In genomic region chr19:32522247-32522646, GRCm38 (mm10) we compare ENCODE assay signal across 28 mouse cellular contexts. TPM values are rescaled to one million over a fixed set of nuclear protein-coding genes. Genes with fewer than 3 reads are reported as not detected.
A peak's percentile ranks its signal among the peaks of the same experiment; 100 is the strongest.
DNase-seq lines count a peak whose midpoint lies in the region; ATAC-seq and TF ChIP-seq lines count a peak whose summit lies in the region.
"Had no signal": no experiment of that assay in that cellular context is flagged by ENCODE, and none has a peak within 500 bp of the region (broad histone marks: within the 10 kb centered on the region; RNA-seq: fewer than 3 reads in every experiment).

No protein-coding gene starts in this region.

- no peak for TF ChIP-seq RAD21 in MEL (IDR thresholded peaks at IDR 0.05; ENCODE audit: low read depth, low read length)

- H3K9me3 ChIP-seq in heart, embryonic 10.5 days = no peaks in the 10 kb centered on the region
- H3K9me3 ChIP-seq in liver, embryonic 11.5 days (ENCODE audit: control insufficient read depth, low read length) = 0 out of 2 replicates have a peak, but pooled peaks cover 2% of the 10 kb centered on the region
- no peaks in the 10 kb centered on the region for H3K9me3 ChIP-seq in MEL (replicated peaks; ENCODE audit: insufficient read depth, low read length)
- no peaks in the 10 kb centered on the region for H3K9me3 ChIP-seq in limb, embryonic 15.5 days
- H3K9me3 ChIP-seq in embryonic facial prominence, embryonic 10.5 days = peaks cover 5% of the 10 kb centered on the region; the same call in 1 of the 2 replicates
- H3K9me3 ChIP-seq: forebrain, embryonic 10.5 days; forebrain, embryonic 13.5 days; heart, embryonic 15.5 days had no signal

- WGBS in heart, embryonic 10.5 days = 94% methylated on average over 5 of the region's 5 CpGs
- WGBS in liver, adult 2 months = 90% methylated on average over 5 of the region's 5 CpGs
- WGBS in liver, embryonic 11.5 days = 95% methylated on average over 5 of the region's 5 CpGs
- 44% methylated on average over 5 of the region's 5 CpGs for WGBS in limb, embryonic 15.5 days
- 94% methylated on average over 5 of the region's 5 CpGs for WGBS in embryonic facial prominence, embryonic 10.5 days

- no peaks in the 10 kb centered on the region for H3K27me3 ChIP-seq in heart, embryonic 10.5 days (ENCODE audit: insufficient read depth, poor library complexity, severe bottlenecking)
- H3K27me3 ChIP-seq in liver, adult 2 months (ENCODE audit: control insufficient read depth, insufficient read depth, low read length) = no peaks in the 10 kb centered on the region
- H3K27me3 ChIP-seq in liver, embryonic 11.5 days (replicated peaks; ENCODE audit: control insufficient read depth, insufficient read depth, low read length) = no peaks in the 10 kb centered on the region
- H3K27me3 ChIP-seq in MEL (ENCODE audit: control insufficient read depth in 1 of 2, insufficient read depth in 2 of 2, low read length in 2 of 2) = no peaks in the 10 kb centered on the region
- no peaks in the 10 kb centered on the region for H3K27me3 ChIP-seq in limb, embryonic 15.5 days
- H3K27me3 ChIP-seq in embryonic facial prominence, embryonic 10.5 days (replicated peaks; ENCODE audit: low read depth, poor library complexity, severe bottlenecking) = no peaks in the 10 kb centered on the region
- H3K27me3 ChIP-seq: forebrain, embryonic 13.5 days; heart, embryonic 12.5 days; heart, embryonic 15.5 days; hindbrain, embryonic 13.5 days; Patski had no signal

- H3K4me1 ChIP-seq in heart, embryonic 10.5 days = peaks cover 9% of the 10 kb centered on the region
- peaks cover 24% of the 10 kb centered on the region for H3K4me1 ChIP-seq in liver, adult 2 months (ENCODE audit: control insufficient read depth, insufficient read depth, low read length)
- peaks cover 18% of the 10 kb centered on the region for H3K4me1 ChIP-seq in liver, embryonic 11.5 days (replicated peaks; ENCODE audit: control insufficient read depth, insufficient read depth, low read length)
- peaks cover 11 to 24% of the 10 kb centered on the region in 2 experiments for H3K4me1 ChIP-seq in MEL (ENCODE audit: control insufficient read depth in 1 of 2, insufficient read depth in 2 of 2, low read length in 2 of 2)
- peaks cover 21% of the 10 kb centered on the region for H3K4me1 ChIP-seq in limb, embryonic 15.5 days
- H3K4me1 ChIP-seq in embryonic facial prominence, embryonic 10.5 days = peaks cover 14% of the 10 kb centered on the region
- H3K4me1 ChIP-seq: forebrain, embryonic 10.5 days; forebrain, embryonic 13.5 days; hindbrain, embryonic 13.5 days had no signal

- peak; percentile 10 for DNase-seq in heart, adult 11 months
- no peak for DNase-seq in heart, embryonic 10.5 days (ENCODE audit: low spot score)
- DNase-seq in liver, adult 2 months (ENCODE audit: extremely low read depth, low read depth, low spot score) = no peak
- DNase-seq in liver, embryonic 11.5 days (ENCODE audit: low spot score) = no peak
- no peak for DNase-seq in MEL (ENCODE audit: low read depth, low spot score)
- DNase-seq in embryonic facial prominence, embryonic 10.5 days (ENCODE audit: low spot score) = no peak
- no peak for DNase-seq in urinary bladder, postnatal 10 days (ENCODE audit: low spot score)
- DNase-seq: adrenal gland, adult 2 months; adrenal gland, postnatal 14 days; cerebellum, adult 11 months; cerebellum, adult 8-10 months; cerebellum, postnatal 10 days; cerebellum, postnatal 36 days; embryo, embryonic 11 days; gastrocnemius, postnatal 10 days; gastrocnemius, postnatal 36 days; heart, postnatal 10 days; heart, postnatal 36 days had no signal

- 0 out of 2 replicates have a peak, but pooled peaks cover 3% of the 10 kb centered on the region for H3K79me2 ChIP-seq in liver, adult 2 months (ENCODE audit: control insufficient read depth, insufficient read depth, low read length)
- H3K79me2 ChIP-seq in MEL (ENCODE audit: control insufficient read depth, insufficient read depth, low read length, poor library complexity) = no peaks in the 10 kb centered on the region

- no peak overlapping the region for H3K27ac ChIP-seq in heart, embryonic 10.5 days
- H3K27ac ChIP-seq in liver, adult 2 months (replicated peaks; ENCODE audit: insufficient read depth, low read depth, low read length) = peak overlapping the region; percentile 49; the same call in 1 of the 2 replicates
- H3K27ac ChIP-seq in liver, embryonic 11.5 days (ENCODE audit: low read depth, low read length) = no peak overlapping the region
- H3K27ac ChIP-seq in MEL (ENCODE audit: control insufficient read depth, low read depth, low read length) = peak overlapping the region; percentile 58; the same call in 1 of the 2 replicates
- no peak overlapping the region for H3K27ac ChIP-seq in limb, embryonic 15.5 days
- no peak overlapping the region for H3K27ac ChIP-seq in embryonic facial prominence, embryonic 10.5 days (replicated peaks)
- H3K27ac ChIP-seq: forebrain, embryonic 10.5 days; forebrain, embryonic 13.5 days; heart, embryonic 15.5 days; hindbrain, embryonic 10.5 days; hindbrain, embryonic 13.5 days had no signal

- no peak for TF ChIP-seq EP300 in MEL (IDR thresholded peaks at IDR 0.05; ENCODE audit: low read depth in 1 of 2, low read length in 2 of 2)

- no peak overlapping the region for H3K9ac ChIP-seq in liver, adult 2 months (ENCODE audit: low read depth, low read length)
- H3K9ac ChIP-seq in liver, embryonic 11.5 days (ENCODE audit: low read depth, low read length) = no peak overlapping the region
- no peak overlapping the region for H3K9ac ChIP-seq in MEL (ENCODE audit: control insufficient read depth, low read depth, low read length, poor library complexity, severe bottlenecking)
- no peak overlapping the region for H3K9ac ChIP-seq in limb, embryonic 15.5 days
- H3K9ac ChIP-seq: forebrain, embryonic 13.5 days; heart, embryonic 12.5 days; heart, embryonic 15.5 days; hindbrain, embryonic 13.5 days had no signal

- no peak overlapping the region for H3K4me3 ChIP-seq in heart, embryonic 10.5 days
- H3K4me3 ChIP-seq in liver, adult 2 months (ENCODE audit: insufficient read depth, low read depth, low read length) = no peak overlapping the region
- H3K4me3 ChIP-seq in liver, embryonic 11.5 days (ENCODE audit: low read depth, low read length) = no peak overlapping the region
- H3K4me3 ChIP-seq in MEL (ENCODE audit: control insufficient read depth in 1 of 2, insufficient read depth in 1 of 2, low read depth in 2 of 2, low read length in 2 of 2) = no peak overlapping the region
- H3K4me3 ChIP-seq in limb, embryonic 15.5 days = no peak overlapping the region
- H3K4me3 ChIP-seq in embryonic facial prominence, embryonic 10.5 days = no peak overlapping the region
- H3K4me3 ChIP-seq: forebrain, embryonic 10.5 days; forebrain, embryonic 13.5 days; heart, embryonic 12.5 days; heart, embryonic 15.5 days; hindbrain, embryonic 10.5 days; hindbrain, embryonic 13.5 days had no signal

- TF ChIP-seq CTCF in liver, adult 2 months (IDR thresholded peaks at IDR 0.05; ENCODE audit: low read depth, low read length) = no peak
- no peak for TF ChIP-seq CTCF in MEL (IDR thresholded peaks at IDR 0.05 in 2 of 3, conservative IDR thresholded peaks at IDR 0.05 in 1 of 3; ENCODE audit: control insufficient read depth in 1 of 3, insufficient read depth in 1 of 3, low read depth in 2 of 3, low read length in 3 of 3, poor library complexity in 1 of 3, severe bottlenecking in 1 of 3)

- H3K36me3 ChIP-seq in heart, embryonic 10.5 days = peaks cover 3% of the 10 kb centered on the region; the same call in 1 of the 2 replicates
- H3K36me3 ChIP-seq in liver, adult 2 months (ENCODE audit: control insufficient read depth, insufficient read depth, low read length) = peaks cover 2% of the 10 kb centered on the region
- H3K36me3 ChIP-seq in liver, embryonic 11.5 days (ENCODE audit: control insufficient read depth, insufficient read depth, low read length) = no peaks in the 10 kb centered on the region; the same call in 1 of the 2 replicates
- H3K36me3 ChIP-seq in MEL (ENCODE audit: control insufficient read depth in 1 of 2, insufficient read depth in 2 of 2, low read length in 2 of 2) = peaks cover 0 to 28% of the 10 kb centered on the region in 2 experiments; a peak in 2 of 4 replicates
- H3K36me3 ChIP-seq in limb, embryonic 15.5 days = no peaks in the 10 kb centered on the region
- H3K36me3 ChIP-seq in embryonic facial prominence, embryonic 10.5 days (replicated peaks) = peaks cover 6% of the 10 kb centered on the region
- H3K36me3 ChIP-seq: heart, embryonic 15.5 days had no signal

- no peak for ATAC-seq in liver, embryonic 11.5 days (replicated peaks; ENCODE audit: low FRiP score)
- peak; percentile 68; the same call in 1 of the 2 replicates for ATAC-seq in limb, embryonic 15.5 days (ENCODE audit: insufficient number of reproducible peaks, low FRiP score, low TSS enrichment, low read depth)
- ATAC-seq: forebrain, embryonic 13.5 days; forebrain, embryonic 16.5 days; hindbrain, embryonic 16.5 days; Patski had no signal

- TF ChIP-seq POLR2A in liver, adult 2 months (IDR thresholded peaks at IDR 0.05; ENCODE audit: extremely low read depth, insufficient read depth, low read length) = no peak
- TF ChIP-seq POLR2A in MEL (IDR thresholded peaks at IDR 0.05; ENCODE audit: control insufficient read depth in 1 of 2, insufficient read depth in 1 of 2, low read depth in 1 of 2, low read length in 2 of 2, poor library complexity in 1 of 2) = no peak

- no peak overlapping the region for H3K4me2 ChIP-seq in liver, embryonic 11.5 days
- no peak overlapping the region for H3K4me2 ChIP-seq in limb, embryonic 15.5 days
- H3K4me2 ChIP-seq: forebrain, embryonic 13.5 days; heart, embryonic 12.5 days; heart, embryonic 15.5 days; hindbrain, embryonic 13.5 days had no signal

RNA-seq across cellular contexts. Expression of gene Minpp1, which starts 36.7 kb away (rescaled TPM):
- 75.0 and 85.1 TPM in 2 replicates for polyA plus RNA-seq in heart, embryonic 10.5 days (2016; fragmentation: Nextera tagmentation; extraction: Ambion mirVana)
- total RNA-seq in liver, adult 2 months (2014; rRNA removed) = 35.3 and 44.6 TPM in 2 replicates
- polyA plus RNA-seq in liver, adult 2 months (2012; rRNA removed) = 46.8 and 53.9 TPM in 2 replicates
- 137 and 153 TPM in 2 replicates for polyA plus RNA-seq in liver, embryonic 11.5 days (2014; fragmentation: Nextera tagmentation; extraction: Ambion mirVana)
- total RNA-seq in MEL (2012; rRNA removed) = 192 and 256 TPM in 2 replicates
- polyA plus RNA-seq in MEL (2012; ENCODE audit: insufficient read depth in 1 of 2, insufficient read length in 2 of 2, low read depth in 1 of 2, low replicate concordance in 2 of 2, missing spikeins in 1 of 2) = 100 to 1,000 TPM in 1 of 2 experiments, not detected in 1; 176 TPM
- 63.7 and 67.2 TPM in 2 replicates for polyA plus RNA-seq in limb, embryonic 15.5 days (2015; fragmentation: Nextera tagmentation; extraction: Ambion mirVana)
- 65.7 and 71.6 TPM in 2 replicates for polyA plus RNA-seq in embryonic facial prominence, embryonic 10.5 days (2016; fragmentation: Nextera tagmentation; extraction: Ambion mirVana)

RNA-seq across cellular contexts. Expression of gene Rpl9-ps6, which starts 55.9 kb away (rescaled TPM):
- 47.9 and 55.7 TPM in 2 replicates for polyA plus RNA-seq in heart, embryonic 10.5 days (2016; fragmentation: Nextera tagmentation; extraction: Ambion mirVana)
- total RNA-seq in liver, adult 2 months (2014; rRNA removed) = 23.8 and 24.3 TPM in 2 replicates
- 2.6 and 3.0 TPM in 2 replicates for polyA plus RNA-seq in liver, adult 2 months (2012; rRNA removed)
- 144 and 148 TPM in 2 replicates for polyA plus RNA-seq in liver, embryonic 11.5 days (2014; fragmentation: Nextera tagmentation; extraction: Ambion mirVana)
- 111 and 161 TPM in 2 replicates for total RNA-seq in MEL (2012; rRNA removed)
- polyA plus RNA-seq in MEL (2012; ENCODE audit: insufficient read depth in 1 of 2, insufficient read length in 2 of 2, low read depth in 1 of 2, low replicate concordance in 2 of 2, missing spikeins in 1 of 2) = 10 to 100 TPM in 1 of 2 experiments, not detected in 1; 95.5 TPM
- polyA plus RNA-seq in limb, embryonic 15.5 days (2015; fragmentation: Nextera tagmentation; extraction: Ambion mirVana) = 101 and 122 TPM in 2 replicates
- 69.7 and 70.3 TPM in 2 replicates for polyA plus RNA-seq in embryonic facial prominence, embryonic 10.5 days (2016; fragmentation: Nextera tagmentation; extraction: Ambion mirVana)

Comparison
In these comparisons a context has a peak if more than half of its experiments do, and no peak if none do; other contexts are left out.
1. H3K27ac ChIP-seq: peak in liver, adult 2 months (single experiment) and MEL (single experiment); none in heart, embryonic 10.5 days (single experiment), liver, embryonic 11.5 days (single experiment), limb, embryonic 15.5 days (single experiment) and embryonic facial prominence, embryonic 10.5 days (single experiment).